Mouse (Mus musculus) brain, embryonic 14.5 days (tissue): ENCODE measurements at regions not wholly inside any gene's neighbourhood (a gene's known extent, or its start where the extent isn't known, plus 50 kb on each side); places are given as distances from the start of the nearest gene placed in this dataset.

Experiments
- CTCF ChIP-seq: fragments of 200-500 bp; IDR thresholded peaks from 2 replicates; pipeline ENCODE4 v1.5.1; 2012; ENCODE audit warnings: inconsistent platforms, mild to moderate bottlenecking, moderate library complexity, borderline replicate concordance; ENCODE audit not compliant: insufficient read depth, insufficient read length; ENCODE audit errors: extremely low read depth
- POLR2A ChIP-seq: fragments of 200-500 bp; IDR thresholded peaks from 2 replicates; pipeline ENCODE4 v1.6.1; 2012; ENCODE audit warnings: mild to moderate bottlenecking, inconsistent platforms, borderline replicate concordance; ENCODE audit not compliant: poor library complexity, insufficient read depth, insufficient read length, severe bottlenecking; ENCODE audit errors: extremely low read depth

- TF ChIP-seq POLR2A (no peak), CTCF (no peak)
Observed at GRCm38 (mm10) chr5:102206456-102206855, 136.7 kb upstream of the Wdfy3 start.
